Mouse (Mus musculus) adrenal gland, postnatal 25 days (tissue): ENCODE results near the gene Hoxd3. TPM values are rescaled to one million over a fixed set of nuclear protein-coding genes. Genes with fewer than 3 reads are reported as not detected.

Source experiments
- DNase-seq: peaks from one replicate; pipeline ENCODE4 v3.0.0; 2021; ENCODE audit warnings: mixed read lengths
- microRNA-seq, 2 experiments: library from miRNA; unstranded; fragments of <30 nt; microRNA quantifications; one replicate each; pipeline ENCODE4 v1.2.0; 2021
- total RNA-seq: library from RNA; stranded (reverse); gene quantifications from 2 replicates; pipeline ENCODE4 v1.2.3, GENCODE M21; 2021

The Hoxd3 gene
- total RNA-seq, 1 experiment from 2014 or later, result 0.73 TPM

DNA sequence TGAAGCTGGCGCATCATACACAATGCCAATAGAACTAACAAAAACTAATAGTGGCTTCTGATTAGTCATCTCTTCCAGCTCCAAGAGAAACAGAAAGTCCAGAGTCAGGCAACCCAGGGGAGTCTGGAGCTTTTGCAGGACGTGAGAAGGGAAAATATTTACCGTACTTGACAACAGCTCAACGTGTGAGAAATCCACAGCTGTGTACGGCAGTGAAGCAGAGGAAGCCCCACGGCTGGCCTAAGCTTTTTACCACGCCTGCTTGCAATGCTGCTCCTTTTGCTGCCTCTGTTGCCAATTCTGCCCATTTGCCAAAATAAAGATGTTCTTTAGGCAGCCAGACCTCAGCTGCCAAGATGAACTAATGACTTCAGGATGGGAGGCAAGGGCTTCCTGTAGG is 83.8 kb downstream of the Hoxd3 start:
- DNase-seq, result no peak

Small RNAs within 50 kb of the gene (microRNA-seq; reads per million reads assigned to microRNA genes)
- 0 reads per million in 2 experiments for gene Gm44463
- 17,029 to 30,739 reads per million in 2 experiments for gene Mir10b

Other genes with a start within 250 kb of the Hoxd3 start
- gene Lnpk, start 132.5 kb upstream of the Hoxd3 start, total RNA-seq, result 14.5 and 16.3 TPM in 2 replicates
- gene Evx2, start 52.4 kb upstream of the Hoxd3 start, total RNA-seq, result not detected in 2 replicates
- not detected in 2 replicates for gene Hoxd13, start 43.6 kb upstream of the Hoxd3 start, total RNA-seq
- not detected in 2 replicates for gene Hoxd12, start 36.9 kb upstream of the Hoxd3 start, total RNA-seq
- not detected in 2 replicates for gene Hoxd11, start 32.4 kb upstream of the Hoxd3 start, total RNA-seq
- not detected in 2 replicates for gene Hoxd10, start 20.0 kb upstream of the Hoxd3 start, total RNA-seq
- gene Hoxd9, start 14.2 kb upstream of the Hoxd3 start, total RNA-seq, result 3.7 and 5.2 TPM in 2 replicates
- gene Hoxd8, start 7.3 kb upstream of the Hoxd3 start, total RNA-seq, result 27.2 and 33.9 TPM in 2 replicates
- gene Hoxd4, start within 50 bp of the Hoxd3 start, total RNA-seq, result 27.8 and 34.1 TPM in 2 replicates
- 3.3 and 3.6 TPM in 2 replicates for gene Gm28230, start 14.8 kb downstream of the Hoxd3 start, total RNA-seq
- gene Hoxd1, start 51.1 kb downstream of the Hoxd3 start, total RNA-seq, result not detected in 2 replicates
- gene Mtx2, start 113.9 kb downstream of the Hoxd3 start, total RNA-seq, result 70.1 and 97.0 TPM in 2 replicates